Mouse (Mus musculus) inflammation-experienced regulatory T-cells, adult 6 months (primary cell): ENCODE measurements around the gene Gm42791. TPM values are rescaled to one million over a fixed set of nuclear protein-coding genes. Genes with fewer than 3 reads are reported as not detected.

Experiments
- ATAC-seq: one replicate; pipeline ENCODE4 v1.8.0; 2017
- polyA plus RNA-seq, 3 experiments: library from polyadenylated mRNA; unstranded; fragments of 100-300 nt; shearing (Covaris generic); gene quantifications; one replicate each; pipeline ENCODE4 v1.2.1; 2017

Gm42791 gene
- not detected for polyA plus RNA-seq

GRCm38 (mm10) chr5:148994706-148995414, at the start of gene Gm42791:
TSS of gene Gm42791 (minus strand) at chr5:148995147.
- ATAC-seq: peak; percentile 60

- no peak for ATAC-seq
Observed at GRCm38 (mm10) chr5:149044067-149044466, 49.1 kb upstream of the Gm42791 start.

GRCm38 (mm10) chr5:149043240-149043639, 48.3 kb upstream of the Gm42791 start:
- no peak for ATAC-seq

GRCm38 (mm10) chr5:149039825-149040224, 44.9 kb upstream of the Gm42791 start:
- ATAC-seq: no peak

- ATAC-seq: no peak
Observed at GRCm38 (mm10) chr5:149037729-149038128, 42.8 kb upstream of the Gm42791 start.

- ATAC-seq: no peak
Observed at GRCm38 (mm10) chr5:149036920-149037319, 42.0 kb upstream of the Gm42791 start.

- no peak for ATAC-seq
Observed at GRCm38 (mm10) chr5:149032438-149032837, 37.5 kb upstream of the Gm42791 start.

GRCm38 (mm10) chr5:149031199-149031750, 36.3 kb upstream of the Gm42791 start:
- peak; percentile 88 for ATAC-seq

- ATAC-seq: no peak
Observed at GRCm38 (mm10) chr5:149030103-149030502, 35.2 kb upstream of the Gm42791 start.

GRCm38 (mm10) chr5:149028394-149028793, 33.4 kb upstream of the Gm42791 start:
- ATAC-seq: no peak

- no peak for ATAC-seq
Observed at GRCm38 (mm10) chr5:149027389-149027788, 32.4 kb upstream of the Gm42791 start.

GRCm38 (mm10) chr5:149021120-149021519, 26.2 kb upstream of the Gm42791 start:
- ATAC-seq: no peak

- no peak for ATAC-seq
Observed at GRCm38 (mm10) chr5:149020681-149021062, 25.7 kb upstream of the Gm42791 start.

- ATAC-seq: no peak
Observed at GRCm38 (mm10) chr5:149020059-149020680, 25.2 kb upstream of the Gm42791 start.

- peak; percentile 19 for ATAC-seq
Observed at GRCm38 (mm10) chr5:149017666-149018415, 22.9 kb upstream of the Gm42791 start.

- ATAC-seq: no peak
Observed at GRCm38 (mm10) chr5:149017181-149017580, 22.2 kb upstream of the Gm42791 start.

GRCm38 (mm10) chr5:149016261-149016660, 21.3 kb upstream of the Gm42791 start:
- ATAC-seq: peak; percentile 38

GRCm38 (mm10) chr5:149015335-149016201, 20.6 kb upstream of the Gm42791 start:
- ATAC-seq: peak; percentile 81

- ATAC-seq: no peak
Observed at GRCm38 (mm10) chr5:149014600-149015268, 19.8 kb upstream of the Gm42791 start.

- ATAC-seq: no peak
Observed at GRCm38 (mm10) chr5:149013817-149014508, 19.0 kb upstream of the Gm42791 start.

GRCm38 (mm10) chr5:149009111-149009510, 14.2 kb upstream of the Gm42791 start:
- no peak for ATAC-seq
